In genomic region chr3:131138797-131139196, GRCm38 (mm10) we compare ENCODE assay signal across 15 mouse cellular contexts. TPM values are rescaled to one million over a fixed set of nuclear protein-coding genes. Genes with fewer than 3 reads are reported as not detected.
DNase-seq lines count a peak whose midpoint lies in the region; ATAC-seq and TF ChIP-seq lines count a peak whose summit lies in the region.
"Had no signal": no experiment of that assay in that cellular context is flagged by ENCODE, and none has a peak within 500 bp of the region (broad histone marks: within the 10 kb centered on the region; RNA-seq: fewer than 3 reads in every experiment).

No protein-coding gene starts in this region.

- no peak overlapping the region for H3K9ac ChIP-seq in heart, adult 2 months (ENCODE audit: low read depth, low read length)
- H3K9ac ChIP-seq in lung, embryonic 15.5 days, result no peak overlapping the region
- no peak overlapping the region for H3K9ac ChIP-seq in limb, embryonic 13.5 days
- no peak overlapping the region for H3K9ac ChIP-seq in hindbrain, embryonic 13.5 days
- H3K9ac ChIP-seq: liver, embryonic 13.5 days had no signal

- no peaks in the 10 kb centered on the region for H3K27me3 ChIP-seq in heart, adult 2 months (ENCODE audit: control insufficient read depth, insufficient read depth, low read length)
- H3K27me3 ChIP-seq in lung, embryonic 15.5 days, result no peaks in the 10 kb centered on the region
- H3K27me3 ChIP-seq in limb, embryonic 13.5 days, result no peaks in the 10 kb centered on the region
- peaks cover 46% of the 10 kb centered on the region for H3K27me3 ChIP-seq in hindbrain, embryonic 13.5 days

- 81% methylated on average over 8 of the region's 8 CpGs for WGBS in heart, adult 2 months
- 76% methylated on average over 8 of the region's 8 CpGs for WGBS in lung, embryonic 15.5 days
- 52% methylated on average over 8 of the region's 8 CpGs for WGBS in limb, embryonic 13.5 days
- WGBS in hindbrain, embryonic 13.5 days, result 86% methylated on average over 8 of the region's 8 CpGs

- DNase-seq in heart, adult 2 months, result no peak
- DNase-seq in heart, adult 11 months, result no peak
- DNase-seq in lung, postnatal 4 days, result no peak
- no peak for DNase-seq in frontal cortex, postnatal 14 days (ENCODE audit: low spot score in 2 of 2)
- DNase-seq in ovary, postnatal 14 days (ENCODE audit: low spot score), result no peak
- DNase-seq: adrenal gland, adult 8-10 months; B cell, adult 2 months; cerebellum, postnatal 10 days; liver, embryonic 13.5 days; lung, postnatal 14 days; thymus, postnatal 4 days had no signal

- no peaks in the 10 kb centered on the region for H3K9me3 ChIP-seq in lung, embryonic 15.5 days
- no peaks in the 10 kb centered on the region for H3K9me3 ChIP-seq in limb, embryonic 13.5 days
- no peaks in the 10 kb centered on the region for H3K9me3 ChIP-seq in hindbrain, embryonic 13.5 days
- H3K9me3 ChIP-seq: liver, embryonic 13.5 days had no signal

- H3K27ac ChIP-seq in heart, adult 2 months, result peak overlapping the region; percentile 64; the same call in 1 of the 2 replicates
- H3K27ac ChIP-seq in lung, embryonic 15.5 days, result peak overlapping the region; percentile 55; the same call in 1 of the 2 replicates
- peak overlapping the region; percentile 55; the same call in 1 of the 2 replicates for H3K27ac ChIP-seq in limb, embryonic 13.5 days
- H3K27ac ChIP-seq in hindbrain, embryonic 13.5 days, result no peak overlapping the region
- H3K27ac ChIP-seq: liver, embryonic 13.5 days had no signal

- TF ChIP-seq POLR2A in heart, adult 2 months (IDR thresholded peaks at IDR 0.05; ENCODE audit: insufficient read depth, low read depth, low read length), result no peak

- no peaks in the 10 kb centered on the region for H3K79me2 ChIP-seq in heart, adult 2 months (replicated peaks; ENCODE audit: control insufficient read depth, insufficient read depth, low read length)

- no peak overlapping the region for H3K4me2 ChIP-seq in lung, embryonic 15.5 days
- H3K4me2 ChIP-seq in limb, embryonic 13.5 days (replicated peaks), result no peak overlapping the region
- no peak overlapping the region for H3K4me2 ChIP-seq in hindbrain, embryonic 13.5 days
- H3K4me2 ChIP-seq: liver, embryonic 13.5 days had no signal

- ATAC-seq in lung, embryonic 15.5 days (ENCODE audit: borderline replicate concordance, extremely low read depth, low FRiP score, low TSS enrichment), result no peak
- ATAC-seq in limb, embryonic 13.5 days (ENCODE audit: low FRiP score, low read depth), result no peak
- no peak for ATAC-seq in hindbrain, embryonic 13.5 days (ENCODE audit: low FRiP score)

- no peak for TF ChIP-seq CTCF in heart, adult 2 months (IDR thresholded peaks at IDR 0.05)

- H3K4me3 ChIP-seq in heart, adult 2 months, result no peak overlapping the region
- H3K4me3 ChIP-seq in lung, embryonic 15.5 days, result no peak overlapping the region
- no peak overlapping the region for H3K4me3 ChIP-seq in limb, embryonic 13.5 days
- H3K4me3 ChIP-seq in hindbrain, embryonic 13.5 days, result no peak overlapping the region
- H3K4me3 ChIP-seq: liver, embryonic 13.5 days had no signal

- H3K36me3 ChIP-seq in heart, adult 2 months (ENCODE audit: control insufficient read depth, insufficient read depth, low read length), result no peaks in the 10 kb centered on the region; the same call in 1 of the 2 replicates
- no peaks in the 10 kb centered on the region for H3K36me3 ChIP-seq in lung, embryonic 15.5 days
- no peaks in the 10 kb centered on the region for H3K36me3 ChIP-seq in limb, embryonic 13.5 days
- no peaks in the 10 kb centered on the region for H3K36me3 ChIP-seq in hindbrain, embryonic 13.5 days
- H3K36me3 ChIP-seq: liver, embryonic 13.5 days had no signal

- no peak for TF ChIP-seq EP300 in heart, adult 2 months (IDR thresholded peaks at IDR 0.05; ENCODE audit: insufficient read depth, low read depth, low read length)

- intact Hi-C loops in heart, adult 2 months (cut with DNase I), result no loop called here

- peaks cover 4% of the 10 kb centered on the region for H3K4me1 ChIP-seq in heart, adult 2 months (ENCODE audit: control insufficient read depth, insufficient read depth, low read length)
- peaks cover 21% of the 10 kb centered on the region for H3K4me1 ChIP-seq in lung, embryonic 15.5 days
- H3K4me1 ChIP-seq in limb, embryonic 13.5 days, result peaks cover 70% of the 10 kb centered on the region
- H3K4me1 ChIP-seq in hindbrain, embryonic 13.5 days (replicated peaks), result peaks cover 41% of the 10 kb centered on the region
- H3K4me1 ChIP-seq: liver, embryonic 13.5 days had no signal

RNA-seq across cellular contexts. Expression of gene Lef1, which starts 28.5 kb away (rescaled TPM):
- total RNA-seq in heart, adult 2 months (2021), result under 1 TPM; 0.23 to 0.34 TPM
- polyA plus RNA-seq in heart, adult 2 months (2012; rRNA removed), result 0.88 and 1.5 TPM in 2 replicates
- polyA plus RNA-seq in lung, embryonic 15.5 days (2015; fragmentation: Nextera tagmentation; extraction: Ambion mirVana), result 16.5 and 22.2 TPM in 2 replicates
- 47.9 and 52.0 TPM in 2 replicates for polyA plus RNA-seq in limb, embryonic 13.5 days (2015; fragmentation: Nextera tagmentation; extraction: Ambion mirVana)
- 13.5 and 13.6 TPM in 2 replicates for polyA plus RNA-seq in hindbrain, embryonic 13.5 days (2015; fragmentation: Nextera tagmentation; extraction: Ambion mirVana)
- total RNA-seq: granulocyte monocyte progenitor cell, adult 5-6 weeks had no signal
